Mouse (Mus musculus): ENCODE data around the gene Gm10647.
"Not testable (repeated sequence)": the region's sequence is repeated elsewhere in the genome, so short reads cannot be mapped to it uniquely, and the experiment has no call there.

Gm10647 gene

GRCm38 (mm10) chr9:66796739-66797138 is at the start of gene Gm10647:
Gene Gm10647 (plus strand): TSS chr9:66797039.
- DNase-seq = no peak

GRCm38 (mm10) chr9:66748390-66748789 is 48.4 kb upstream of the Gm10647 start:
- DNase-seq = no peak

- DNase-seq = no peak
Measured at GRCm38 (mm10) chr9:66752849-66753248, 44.0 kb upstream of the Gm10647 start.

GRCm38 (mm10) chr9:66760991-66761390 is 35.8 kb upstream of the Gm10647 start:
- DNase-seq = no peak

GRCm38 (mm10) chr9:66768721-66769120 is 28.1 kb upstream of the Gm10647 start:
- no peak for DNase-seq

- DNase-seq = peak; percentile 45
Measured at GRCm38 (mm10) chr9:66769275-66769674, 27.6 kb upstream of the Gm10647 start.

- no peak for DNase-seq
Measured at GRCm38 (mm10) chr9:66770701-66771100, 26.1 kb upstream of the Gm10647 start.

GRCm38 (mm10) chr9:66784552-66784951 is 12.3 kb upstream of the Gm10647 start:
- DNase-seq = not testable (repeated sequence)

GRCm38 (mm10) chr9:66787821-66788220 is 9.0 kb upstream of the Gm10647 start:
- DNase-seq = peak; percentile 65

GRCm38 (mm10) chr9:66794629-66795463 is 2.0 kb upstream of the Gm10647 start:
- DNase-seq = no peak

- DNase-seq = peak; percentile 98
Measured at GRCm38 (mm10) chr9:66795464-66796324, 1.1 kb upstream of the Gm10647 start, which contains the start of gene Aph1b. Gene Aph1b (minus strand): TSS chr9:66795490.

- no peak for DNase-seq
Measured at GRCm38 (mm10) chr9:66801947-66802346, 5.1 kb downstream of the Gm10647 start.

- not testable (repeated sequence) for DNase-seq
Measured at GRCm38 (mm10) chr9:66805951-66806350, 9.1 kb downstream of the Gm10647 start.

- no peak for DNase-seq
Measured at GRCm38 (mm10) chr9:66813392-66813791, 16.6 kb downstream of the Gm10647 start.

GRCm38 (mm10) chr9:66820996-66821395 is 24.2 kb downstream of the Gm10647 start:
- no peak for DNase-seq

GRCm38 (mm10) chr9:66822255-66822654 is 25.4 kb downstream of the Gm10647 start:
- not testable (repeated sequence) for DNase-seq

GRCm38 (mm10) chr9:66825990-66826389 is 29.2 kb downstream of the Gm10647 start:
- peak; percentile 74 for DNase-seq

GRCm38 (mm10) chr9:66832366-66832908 is 35.6 kb downstream of the Gm10647 start:
- DNase-seq = peak; percentile 40

GRCm38 (mm10) chr9:66833851-66834250 is 37.0 kb downstream of the Gm10647 start:
- DNase-seq = peak; percentile 27

GRCm38 (mm10) chr9:66834318-66835096 is 37.7 kb downstream of the Gm10647 start, which contains the start of gene Aph1c:
Gene Aph1c (minus strand): TSS chr9:66834726.
- peak; percentile 100 for DNase-seq

- peak; percentile 53 for DNase-seq
Measured at GRCm38 (mm10) chr9:66835097-66835480, 38.2 kb downstream of the Gm10647 start.

- DNase-seq = no peak
Measured at GRCm38 (mm10) chr9:66846822-66847221, 50.0 kb downstream of the Gm10647 start.
